In the genomic region with DNA sequence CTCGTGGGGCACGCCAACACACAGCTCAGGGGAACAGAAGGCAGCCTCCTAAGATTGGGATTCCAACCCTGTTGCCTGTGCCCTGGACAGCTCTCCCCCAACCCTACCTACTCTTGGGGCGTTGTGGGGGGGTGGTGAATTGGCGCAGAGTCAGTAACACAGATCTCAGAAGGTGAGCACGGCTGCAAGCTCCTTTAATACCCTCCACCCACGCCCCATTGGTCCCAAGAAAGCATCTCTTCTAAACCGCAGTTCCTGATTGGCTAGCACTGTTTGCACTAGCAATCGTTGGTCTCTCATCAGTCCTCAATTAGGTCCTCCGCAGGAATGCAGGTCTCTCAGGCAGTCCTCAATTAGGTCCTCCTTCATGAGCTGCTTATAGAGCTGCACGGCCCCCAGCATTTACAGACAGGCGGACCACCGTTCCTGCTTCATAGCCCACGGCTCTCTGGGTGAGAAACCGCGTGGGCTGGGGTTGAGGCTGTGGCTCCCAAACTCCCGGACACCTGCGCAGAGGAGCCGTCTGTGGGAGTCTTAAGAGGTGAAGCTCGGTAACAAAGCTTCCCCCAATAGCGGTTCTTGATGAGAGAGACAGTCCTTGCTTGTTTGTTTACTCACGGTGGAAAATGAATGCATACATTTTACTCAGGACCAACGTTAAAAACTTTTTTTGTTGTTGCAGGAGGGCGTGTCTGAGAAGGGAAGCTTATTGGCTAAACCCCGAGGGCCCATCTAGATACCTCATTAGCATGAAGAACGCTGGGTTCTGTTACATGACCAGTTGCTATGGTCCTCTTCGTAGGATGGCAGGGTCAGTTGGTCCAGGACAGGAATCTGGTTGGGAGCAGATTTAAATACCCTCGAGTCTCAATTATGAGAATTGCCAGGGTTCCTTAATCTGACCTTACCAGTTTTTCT, we compare ENCODE assay signal across 10 mouse cellular contexts. TPM values are rescaled to one million over a fixed set of nuclear protein-coding genes. Genes with fewer than 3 reads are reported as not detected.
DNase-seq lines count a peak whose midpoint lies in the region; ATAC-seq and TF ChIP-seq lines count a peak whose summit lies in the region.
"Had no signal": no experiment of that assay in that cellular context is flagged by ENCODE, and none has a peak within 500 bp of the region (broad histone marks: within the 10 kb centered on the region; RNA-seq: fewer than 3 reads in every experiment).

No protein-coding gene starts in this region.

- H3K4me2 ChIP-seq in heart, embryonic 14.5 days (ENCODE audit: low read length) = 0 out of 2 replicates have a peak overlapping the region, but pooled peaks have one; percentile 8
- H3K4me2 ChIP-seq in limb, embryonic 13.5 days (replicated peaks) = peak overlapping the region; percentile 35
- H3K4me2 ChIP-seq in intestine, embryonic 15.5 days (replicated peaks) = no peak overlapping the region

- H3K36me3 ChIP-seq in heart, embryonic 14.5 days (ENCODE audit: control insufficient read depth, insufficient read depth, low read length) = no peaks in the 10 kb centered on the region
- no peaks in the 10 kb centered on the region for H3K36me3 ChIP-seq in E14TG2a.4 (ENCODE audit: insufficient read depth, low read length)
- H3K36me3 ChIP-seq in limb, embryonic 13.5 days = no peaks in the 10 kb centered on the region
- no peaks in the 10 kb centered on the region for H3K36me3 ChIP-seq in intestine, embryonic 15.5 days
- H3K36me3 ChIP-seq: G1E had no signal

- TF ChIP-seq CTCF in E14TG2a.4 (conservative IDR thresholded peaks at IDR 0.05; ENCODE audit: low read length) = no peak

- no peaks in the 10 kb centered on the region for H3K9me3 ChIP-seq in heart, embryonic 14.5 days (ENCODE audit: control insufficient read depth, low read length)
- H3K9me3 ChIP-seq in E14TG2a.4 (ENCODE audit: low read length) = peaks cover 24% of the 10 kb centered on the region
- H3K9me3 ChIP-seq in limb, embryonic 13.5 days = no peaks in the 10 kb centered on the region
- H3K9me3 ChIP-seq in intestine, embryonic 15.5 days = no peaks in the 10 kb centered on the region
- H3K9me3 ChIP-seq: G1E had no signal

- WGBS in heart, embryonic 14.5 days = 39% methylated on average over 27 of the region's 27 CpGs
- 42% methylated on average over 27 of the region's 27 CpGs for WGBS in limb, embryonic 13.5 days
- 42% methylated on average over 27 of the region's 27 CpGs for WGBS in intestine, embryonic 15.5 days

- H3K9ac ChIP-seq in heart, embryonic 14.5 days (ENCODE audit: low read length) = no peak overlapping the region
- 0 out of 2 replicates have a peak overlapping the region, but pooled peaks have one; percentile 8 for H3K9ac ChIP-seq in limb, embryonic 13.5 days
- H3K9ac ChIP-seq in intestine, embryonic 15.5 days = no peak overlapping the region

- H3K27ac ChIP-seq in heart, embryonic 14.5 days (replicated peaks in 1 of 2; ENCODE audit: control insufficient read depth in 1 of 2, insufficient read depth in 1 of 2, low read depth in 2 of 2, low read length in 2 of 2) = no peak overlapping the region
- no peak overlapping the region for H3K27ac ChIP-seq in limb, embryonic 13.5 days
- H3K27ac ChIP-seq in intestine, embryonic 15.5 days = no peak overlapping the region
- H3K27ac ChIP-seq: gastrocnemius, adult 2 months had no signal

- no peak for DNase-seq in heart, adult 8-10 months (ENCODE audit: low spot score)
- peak; percentile 59 for DNase-seq in embryo, embryonic 10.5 days (ENCODE audit: low spot score)
- no peak for DNase-seq in natural killer cell, adult 2 months (ENCODE audit: low spot score in 2 of 2)
- DNase-seq in Muller cell, postnatal 12 days (ENCODE audit: inconsistent ontology term) = no peak
- DNase-seq: gastrocnemius, adult 2 months had no signal

- ATAC-seq in heart, embryonic 14.5 days (ENCODE audit: insufficient number of reproducible peaks, insufficient read depth, low FRiP score, low read depth) = no peak
- no peak for ATAC-seq in limb, embryonic 13.5 days (ENCODE audit: low FRiP score, low read depth)
- no peak for ATAC-seq in intestine, embryonic 15.5 days

- H3K27me3 ChIP-seq in heart, embryonic 14.5 days (ENCODE audit: control insufficient read depth, insufficient read depth, low read length) = no peaks in the 10 kb centered on the region
- H3K27me3 ChIP-seq in E14TG2a.4 (ENCODE audit: insufficient read depth, low read length) = no peaks in the 10 kb centered on the region
- no peaks in the 10 kb centered on the region for H3K27me3 ChIP-seq in limb, embryonic 13.5 days
- no peaks in the 10 kb centered on the region for H3K27me3 ChIP-seq in intestine, embryonic 15.5 days (replicated peaks)

- peak overlapping the region in 1 of 2 experiments; percentile 9; a peak in 1 of 4 replicates for H3K4me3 ChIP-seq in heart, embryonic 14.5 days (ENCODE audit: control insufficient read depth in 1 of 2, insufficient read depth in 1 of 2, low read depth in 1 of 2, low read length in 2 of 2)
- peak overlapping the region; percentile 79 for H3K4me3 ChIP-seq in E14TG2a.4 (replicated peaks; ENCODE audit: low read length)
- H3K4me3 ChIP-seq in limb, embryonic 13.5 days = peak overlapping the region; percentile 15; the same call in 1 of the 2 replicates
- no peak overlapping the region for H3K4me3 ChIP-seq in intestine, embryonic 15.5 days (replicated peaks)
- H3K4me3 ChIP-seq: gastrocnemius, adult 2 months had no signal

- no peaks in the 10 kb centered on the region for H3K4me1 ChIP-seq in heart, embryonic 14.5 days (ENCODE audit: control insufficient read depth in 2 of 2, insufficient read depth in 2 of 2, low read length in 2 of 2)
- peaks cover 59% of the 10 kb centered on the region for H3K4me1 ChIP-seq in E14TG2a.4 (replicated peaks; ENCODE audit: low read depth, low read length)
- peaks cover 14% of the 10 kb centered on the region for H3K4me1 ChIP-seq in limb, embryonic 13.5 days
- H3K4me1 ChIP-seq in intestine, embryonic 15.5 days (replicated peaks) = no peaks in the 10 kb centered on the region

RNA-seq across cellular contexts. Expression of gene St6galnac1, which starts 50.0 kb away (rescaled TPM):
- polyA plus RNA-seq in heart, embryonic 14.5 days (2014; fragmentation: Nextera tagmentation; extraction: Ambion mirVana) = not detected in 2 replicates
- total RNA-seq in heart, adult 8-10 months (2022) = not detected
- not detected in 2 replicates for polyA plus RNA-seq in limb, embryonic 13.5 days (2015; fragmentation: Nextera tagmentation; extraction: Ambion mirVana)
- polyA plus RNA-seq in intestine, embryonic 15.5 days (2015; fragmentation: Nextera tagmentation; extraction: Ambion mirVana) = not detected in 2 replicates
- total RNA-seq: gastrocnemius, adult 2 months had no signal
- polyA plus RNA-seq: G1E had no signal
